Mouse (Mus musculus) ES-Bruce4 (cell line): ENCODE measurements around the gene Dus1l. TPM values are rescaled to one million over a fixed set of nuclear protein-coding genes. Genes with fewer than 3 reads are reported as not detected.

Experiments used
- H3K27ac ChIP-seq: 2 replicates; pipeline ENCODE4 v1.5.1; 2012; ENCODE audit warnings: low read length, inconsistent platforms; ENCODE audit not compliant: insufficient read depth
- H3K27me3 ChIP-seq: 2 replicates; pipeline ENCODE4 v1.6.1; 2012; ENCODE audit warnings: mild to moderate bottlenecking, low read length, inconsistent platforms; ENCODE audit not compliant: control insufficient read depth, poor library complexity, insufficient read depth, severe bottlenecking
- H3K36me3 ChIP-seq: 2 replicates; pipeline ENCODE4 v1.6.1; 2012; ENCODE audit warnings: inconsistent platforms, mild to moderate bottlenecking, low read length, moderate library complexity; ENCODE audit not compliant: control insufficient read depth, poor library complexity, insufficient read depth, severe bottlenecking
- H3K4me1 ChIP-seq: one replicate; pipeline ENCODE4 v1.8.1; 2011; ENCODE audit warnings: low read length; ENCODE audit not compliant: control insufficient read depth, insufficient read depth
- H3K4me3 ChIP-seq: 2 replicates; pipeline ENCODE4 v1.5.1; 2011; ENCODE audit warnings: low read depth, mild to moderate bottlenecking, low read length
- H3K9ac ChIP-seq: 2 replicates; pipeline ENCODE4 v1.6.1; 2012; ENCODE audit warnings: low read depth, mild to moderate bottlenecking, inconsistent platforms; ENCODE audit not compliant: poor library complexity, severe bottlenecking
- H3K9me3 ChIP-seq: replicated peaks from 2 replicates; pipeline ENCODE4 v1.6.1; 2012; ENCODE audit warnings: mild to moderate bottlenecking, low read length, inconsistent platforms; ENCODE audit not compliant: control insufficient read depth, poor library complexity, insufficient read depth, severe bottlenecking
- CTCF ChIP-seq: IDR thresholded peaks from one replicate; pipeline ENCODE4 v1.8.1; 2011; ENCODE audit warnings: low read depth, low read length
- EP300 ChIP-seq: IDR thresholded peaks from 2 replicates; pipeline ENCODE4 v1.6.1; 2011; ENCODE audit warnings: low read depth, low read length; ENCODE audit not compliant: insufficient read depth
- POLR2A ChIP-seq: IDR thresholded peaks from one replicate; pipeline ENCODE4 v1.8.1; 2011; ENCODE audit warnings: low read length; ENCODE audit not compliant: insufficient read depth
- polyA plus RNA-seq: library from polyadenylated mRNA; stranded (reverse); fragments of >200 nt; gene quantifications from 2 replicates; pipeline ENCODE4 v1.2.4, GENCODE M21; 2011; ENCODE audit warnings: low read depth; ENCODE audit not compliant: missing spikeins, insufficient read depth, insufficient read length

Gene Dus1l
- polyA plus RNA-seq, 1 experiment, result 56.7 TPM

DNA sequence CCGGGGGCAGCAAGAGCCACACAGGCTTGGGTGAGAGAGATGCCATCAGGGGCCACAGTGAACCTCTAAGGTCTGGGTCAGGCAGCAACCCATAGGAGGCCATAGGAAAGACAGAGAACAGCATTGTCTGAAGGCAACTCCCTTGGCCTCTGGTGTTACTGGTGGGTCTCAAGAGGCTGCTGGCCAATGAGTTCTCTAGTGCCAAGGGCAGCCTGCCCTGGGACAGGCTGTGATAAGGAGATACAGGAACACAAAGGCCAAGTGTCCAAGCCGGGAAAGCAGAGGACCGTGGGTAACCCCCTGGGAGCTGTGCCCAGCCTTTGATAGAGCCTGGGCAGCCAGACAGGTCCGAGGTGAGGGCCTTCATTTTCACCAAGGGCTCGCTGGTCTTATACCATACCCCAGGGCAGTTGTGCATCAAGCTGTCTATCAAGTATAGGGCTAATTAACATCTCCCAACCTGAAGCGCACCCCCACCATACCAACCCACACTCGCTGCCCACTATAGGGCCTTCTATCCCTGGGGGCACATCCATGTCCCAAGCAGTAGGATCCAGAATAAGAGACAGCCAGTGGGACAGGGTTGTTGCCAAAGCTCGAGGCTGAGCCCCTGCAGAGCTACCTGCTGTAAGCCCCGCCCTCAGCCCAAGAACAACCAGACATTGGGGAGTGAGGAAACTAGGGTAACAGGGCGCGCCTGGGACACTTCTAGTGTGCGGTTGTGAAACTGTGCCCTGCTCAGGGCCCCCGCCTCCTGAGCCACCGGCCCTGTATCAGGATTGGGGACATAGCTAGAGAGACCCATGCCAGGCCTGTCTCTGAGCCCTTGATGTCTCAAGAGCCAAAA, 25.1 kb upstream of the Dus1l start:
- Histone ChIP-seq H3K9ac (0 out of 2 replicates have a peak overlapping the region, but pooled peaks have one; percentile 76), H3K4me3 (no peak overlapping the region), H3K36me3 (peaks cover 58% of the 10 kb centered on the region), H3K27ac (no peak overlapping the region), H3K4me1 (peaks cover 8% of the 10 kb centered on the region), H3K9me3 (no peaks in the 10 kb centered on the region), H3K27me3 (no peaks in the 10 kb centered on the region)
- no peak for TF ChIP-seq POLR2A
- no peak for TF ChIP-seq CTCF
- TF ChIP-seq EP300, result no peak

DNA sequence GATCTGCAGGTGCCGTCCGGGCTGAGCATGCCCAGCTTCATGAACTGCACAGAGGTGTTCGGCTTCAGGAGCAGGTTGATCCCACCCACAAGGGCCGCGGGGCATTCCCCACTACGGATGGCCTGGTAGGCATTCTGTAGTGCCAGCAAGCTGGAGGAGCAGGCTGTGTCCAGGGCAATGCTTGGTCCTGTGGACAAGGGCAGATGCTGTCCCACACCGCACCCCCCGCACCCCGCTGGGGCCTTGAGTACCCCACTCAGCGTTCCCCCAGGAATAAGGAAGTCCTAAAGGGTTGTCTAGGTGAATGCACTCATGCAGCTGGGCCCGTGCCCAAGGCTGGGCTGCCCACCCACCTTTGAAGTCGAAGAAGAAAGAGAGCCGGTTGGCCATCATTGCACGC, 24.3 kb upstream of the Dus1l start:
- Histone ChIP-seq H3K4me3 (no peak overlapping the region), H3K27me3 (no peaks in the 10 kb centered on the region), H3K4me1 (peaks cover 3% of the 10 kb centered on the region), H3K27ac (no peak overlapping the region), H3K36me3 (peaks cover 66% of the 10 kb centered on the region), H3K9me3 (no peaks in the 10 kb centered on the region), H3K9ac (no peak overlapping the region)
- no peak for TF ChIP-seq CTCF
- no peak for TF ChIP-seq EP300

DNA sequence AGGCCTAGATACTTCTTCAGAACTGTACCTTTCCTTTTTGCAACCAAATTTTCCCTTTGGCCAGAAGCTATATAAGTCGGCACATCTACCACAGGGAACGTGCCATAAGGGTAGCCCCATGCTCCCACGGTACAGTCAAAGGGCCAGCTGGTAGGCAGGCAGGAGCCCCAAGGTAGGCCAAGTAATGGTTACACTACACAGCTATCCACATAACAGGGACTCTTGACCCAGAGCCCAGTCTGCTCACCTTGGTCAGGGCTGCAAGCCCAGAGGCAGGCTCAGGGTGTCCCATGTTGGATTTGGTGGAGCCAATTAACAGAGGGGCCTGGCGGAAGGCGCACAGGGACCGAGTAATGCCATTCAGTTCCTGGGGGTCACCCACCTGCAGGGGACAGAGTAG, 23.4 kb upstream of the Dus1l start:
- H3K27ac ChIP-seq, result no peak overlapping the region
- no peak overlapping the region for H3K9ac ChIP-seq
- no peaks in the 10 kb centered on the region for H3K27me3 ChIP-seq
- peaks cover 75% of the 10 kb centered on the region for H3K36me3 ChIP-seq
- no peak overlapping the region for H3K4me3 ChIP-seq
- H3K9me3 ChIP-seq, result no peaks in the 10 kb centered on the region
- H3K4me1 ChIP-seq, result peaks cover 3% of the 10 kb centered on the region
- no peak for TF ChIP-seq EP300
- no peak for TF ChIP-seq CTCF
- no peak for TF ChIP-seq POLR2A

DNA sequence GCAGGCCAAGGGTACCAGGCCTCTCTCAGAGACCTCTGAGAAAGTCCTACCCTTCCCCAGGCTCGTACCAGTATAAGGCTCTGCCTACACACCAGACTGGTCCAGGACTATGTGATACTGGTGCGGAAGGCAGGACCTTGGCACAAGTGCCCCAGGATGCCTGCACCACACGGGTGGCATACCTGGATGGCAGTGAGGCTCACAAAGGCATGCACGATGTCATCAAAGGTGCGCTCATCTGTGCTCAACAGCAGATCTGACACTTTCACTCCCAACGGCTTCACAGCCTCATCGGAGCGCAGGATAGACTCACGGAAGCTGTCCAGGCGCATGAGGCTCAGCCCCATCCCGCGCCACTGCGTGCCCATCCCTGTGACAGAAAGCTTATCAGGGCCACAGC, 22.0 kb upstream of the Dus1l start:
- H3K9me3 ChIP-seq, result no peaks in the 10 kb centered on the region
- H3K27me3 ChIP-seq, result no peaks in the 10 kb centered on the region
- H3K4me3 ChIP-seq, result no peak overlapping the region
- TF ChIP-seq POLR2A (no peak), CTCF (no peak), EP300 (no peak)
- H3K36me3 ChIP-seq, result peaks cover 88% of the 10 kb centered on the region
- H3K9ac ChIP-seq, result no peak overlapping the region
- no peak overlapping the region for H3K27ac ChIP-seq
- H3K4me1 ChIP-seq, result peaks cover 3% of the 10 kb centered on the region

DNA sequence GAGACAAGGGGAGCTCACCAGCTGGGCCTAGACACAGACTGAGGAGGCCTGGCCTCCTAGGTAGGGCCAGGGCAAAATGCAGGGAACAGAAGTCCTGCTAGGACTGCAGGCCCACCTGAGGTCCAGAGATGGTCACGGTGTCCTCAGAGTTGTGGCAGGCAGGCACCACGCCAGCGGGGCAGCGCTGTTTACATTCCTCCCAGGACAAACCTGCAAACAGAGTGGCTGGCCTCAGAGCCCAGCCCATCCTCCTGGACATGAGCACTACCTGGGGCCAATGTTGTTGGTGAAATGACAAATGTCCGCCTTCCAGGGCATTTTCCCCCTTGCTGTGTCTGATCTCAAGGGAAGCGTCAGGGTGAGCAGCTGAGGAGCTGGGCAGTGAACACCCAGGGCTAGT, 21.2 kb upstream of the Dus1l start:
- H3K9ac ChIP-seq, result no peak overlapping the region
- no peak for TF ChIP-seq POLR2A
- no peak for TF ChIP-seq EP300
- no peak for TF ChIP-seq CTCF

DNA sequence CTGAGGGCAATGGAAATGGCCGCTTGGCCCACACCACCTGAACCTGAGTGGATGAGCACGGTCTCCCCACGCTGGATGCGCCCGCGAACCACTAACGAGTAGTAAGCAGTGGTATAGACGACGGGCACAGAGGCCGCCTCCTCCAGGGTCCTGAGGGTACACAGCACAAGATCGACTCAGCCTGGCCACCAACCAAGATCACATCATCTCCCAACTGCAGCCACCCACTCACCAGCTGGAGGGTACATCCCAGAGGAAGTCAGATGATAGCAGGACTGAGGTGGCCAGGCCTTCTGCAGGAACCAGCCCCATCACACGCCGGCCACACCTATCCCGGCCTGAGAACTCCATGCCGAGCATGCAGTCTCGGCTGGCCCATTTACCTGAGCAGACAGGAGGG, 15.9 kb upstream of the Dus1l start:
- TF ChIP-seq POLR2A (no peak), CTCF (no peak), EP300 (no peak)
- no peak overlapping the region for H3K4me3 ChIP-seq
- H3K4me1 ChIP-seq, result no peaks in the 10 kb centered on the region
- H3K36me3 ChIP-seq, result peaks cover 95% of the 10 kb centered on the region
- H3K9me3 ChIP-seq, result no peaks in the 10 kb centered on the region
- no peaks in the 10 kb centered on the region for H3K27me3 ChIP-seq
- H3K27ac ChIP-seq, result no peak overlapping the region
- H3K9ac ChIP-seq, result no peak overlapping the region

More for the DNA sequence above, 21.2 kb upstream of the Dus1l start:
- Histone ChIP-seq H3K4me1 (peaks cover 2% of the 10 kb centered on the region), H3K27me3 (no peaks in the 10 kb centered on the region), H3K9me3 (no peaks in the 10 kb centered on the region), H3K27ac (no peak overlapping the region), H3K4me3 (no peak overlapping the region), H3K36me3 (peaks cover 95% of the 10 kb centered on the region)
